Mouse (Mus musculus) kidney, adult 2 months (tissue): ENCODE results near the gene Dffa.

Source experiments
- CTCF ChIP-seq: fragments of 200-500 bp; conservative IDR thresholded peaks from 2 replicates; pipeline ENCODE4 v1.5.1; 2011; ENCODE audit warnings: low read depth, mild to moderate bottlenecking, control low read depth, low read length, moderate library complexity, mixed read lengths; ENCODE audit not compliant: insufficient read depth, insufficient read length
- POLR2A ChIP-seq: fragments of 200-500 bp; IDR thresholded peaks from one replicate; pipeline ENCODE4 v1.6.1; 2011; ENCODE audit warnings: low read depth, low read length, control low read depth

GRCm38 (mm10) chr4:149078261-149078660, 25.7 kb upstream of the Dffa start:
- TF ChIP-seq CTCF: no peak
- TF ChIP-seq POLR2A: no peak
